Mouse (Mus musculus) testis, adult 2 months (tissue): ENCODE measurements at regions not wholly inside any gene's neighbourhood (a gene's known extent, or its start where the extent isn't known, plus 50 kb on each side); places are given as distances from the start of the nearest gene placed in this dataset.

ENCODE experiments used
- H3K27ac ChIP-seq: fragments of 200-500 bp; 2 replicates; pipeline ENCODE4 v1.5.1; 2012; ENCODE audit warnings: low read depth, low read length; ENCODE audit not compliant: control insufficient read depth, insufficient read depth
- H3K27me3 ChIP-seq: fragments of 200-500 bp; 2 replicates; pipeline ENCODE4 v1.6.1; 2012; ENCODE audit warnings: mild to moderate bottlenecking, low read length, moderate library complexity; ENCODE audit not compliant: control insufficient read depth, insufficient read depth
- H3K36me3 ChIP-seq: fragments of 200-500 bp; 2 replicates; pipeline ENCODE4 v1.6.1; 2012; ENCODE audit warnings: mild to moderate bottlenecking, low read length; ENCODE audit not compliant: control insufficient read depth, insufficient read depth
- H3K4me1 ChIP-seq: fragments of 200-500 bp; 2 replicates; pipeline ENCODE4 v1.6.1; 2012; ENCODE audit warnings: low read length; ENCODE audit not compliant: control insufficient read depth, insufficient read depth
- H3K4me3 ChIP-seq: fragments of 200-500 bp; 2 replicates; pipeline ENCODE4 v1.5.1; 2012; ENCODE audit warnings: low read depth, mild to moderate bottlenecking, low read length, moderate library complexity, mixed read lengths; ENCODE audit not compliant: control insufficient read depth
- CTCF ChIP-seq: fragments of 200-500 bp; IDR thresholded peaks from 2 replicates; pipeline ENCODE4 v1.5.1; 2012; ENCODE audit warnings: low read depth, mild to moderate bottlenecking, inconsistent platforms, low read length, moderate library complexity; ENCODE audit not compliant: control insufficient read depth, insufficient read depth, insufficient replicate concordance
- POLR2A ChIP-seq: fragments of 200-500 bp; IDR thresholded peaks from 2 replicates; pipeline ENCODE4 v1.6.1; 2012; ENCODE audit warnings: low read depth, mild to moderate bottlenecking, inconsistent platforms, low read length, moderate library complexity; ENCODE audit not compliant: control insufficient read depth

DNA sequence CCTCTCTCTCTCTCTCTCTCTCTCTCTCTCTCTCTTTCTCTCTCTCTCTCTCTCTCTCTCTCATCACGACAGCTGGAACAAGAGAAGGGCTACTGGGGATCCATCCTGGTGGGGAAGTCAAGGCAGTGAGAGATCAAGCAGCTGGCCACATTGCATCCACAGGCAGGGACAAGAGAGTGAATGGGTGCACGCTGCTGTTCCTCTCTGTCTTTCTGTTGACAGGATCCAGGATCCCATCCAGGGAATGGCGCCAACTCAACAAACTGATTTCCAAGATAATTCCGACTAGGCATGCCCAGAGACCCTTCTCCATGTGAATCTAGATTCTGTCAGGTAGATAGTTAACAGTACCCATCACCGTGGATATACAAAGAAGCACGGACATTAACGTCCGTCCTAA is 222.5 kb downstream of the Zfp326 start:
- H3K4me1 ChIP-seq, result no peaks in the 10 kb centered on the region
- TF ChIP-seq CTCF (no peak), POLR2A (no peak)
- no peak overlapping the region for H3K4me3 ChIP-seq
- H3K27me3 ChIP-seq, result no peaks in the 10 kb centered on the region
- no peak overlapping the region for H3K27ac ChIP-seq
- no peaks in the 10 kb centered on the region for H3K36me3 ChIP-seq

DNA sequence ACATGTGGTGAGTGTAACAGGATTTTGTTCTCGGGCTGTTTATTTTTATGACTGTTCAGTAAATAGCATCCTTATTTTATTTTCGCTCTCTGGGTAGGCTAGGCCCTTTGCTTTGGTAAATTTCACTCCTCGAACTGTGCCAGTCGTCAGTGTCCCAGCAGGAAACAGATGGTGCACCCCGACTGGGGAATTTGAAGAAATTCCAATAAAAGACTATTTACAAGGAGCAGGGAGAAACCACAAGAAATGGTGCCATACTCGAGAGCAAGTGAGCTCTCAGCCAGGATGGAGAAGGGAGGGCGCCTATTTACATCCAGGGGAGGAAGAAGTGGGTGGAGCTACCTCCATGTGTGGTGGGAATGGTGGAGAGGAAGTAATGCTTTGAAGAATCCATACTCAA is 213.0 kb downstream of the Zfp326 start:
- Histone ChIP-seq H3K36me3 (no peaks in the 10 kb centered on the region), H3K4me3 (no peak overlapping the region), H3K27ac (no peak overlapping the region), H3K4me1 (no peaks in the 10 kb centered on the region), H3K27me3 (no peaks in the 10 kb centered on the region)
- TF ChIP-seq CTCF (no peak), POLR2A (no peak)

DNA sequence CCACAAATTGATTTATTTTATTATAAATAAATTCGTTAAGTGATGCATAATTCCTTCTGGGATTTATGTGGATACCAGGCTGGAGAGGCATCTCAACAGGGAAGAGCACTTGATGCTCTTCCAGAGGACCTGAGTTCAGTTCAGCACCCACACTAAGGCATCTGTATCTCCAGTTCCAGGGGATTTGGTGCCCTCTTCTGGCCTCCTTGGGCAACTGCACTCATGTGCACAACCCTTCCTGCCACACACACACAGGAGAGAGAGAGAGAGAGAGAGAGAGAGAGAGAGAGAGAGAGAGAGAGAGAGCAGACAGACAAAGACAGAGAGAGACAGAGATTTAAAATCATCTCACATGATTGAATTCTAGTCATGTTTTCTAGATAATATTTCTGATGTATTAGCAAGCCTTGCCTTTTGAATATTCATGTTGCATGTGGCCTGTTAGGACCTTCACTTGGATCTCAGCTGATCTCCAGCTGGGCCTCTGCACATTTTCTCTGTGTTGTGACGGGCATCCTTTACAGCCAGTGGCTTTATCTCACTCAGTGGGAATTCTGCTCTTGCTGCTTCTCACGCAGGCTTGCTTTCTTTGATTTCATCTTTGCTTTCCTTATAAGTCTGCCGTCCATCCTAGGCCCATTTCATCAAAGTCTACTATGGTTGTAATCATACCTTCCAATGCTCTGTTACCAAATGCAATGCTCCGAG is 212.3 kb downstream of the Zfp326 start:
- Histone ChIP-seq H3K36me3 (no peaks in the 10 kb centered on the region), H3K4me1 (no peaks in the 10 kb centered on the region)

DNA sequence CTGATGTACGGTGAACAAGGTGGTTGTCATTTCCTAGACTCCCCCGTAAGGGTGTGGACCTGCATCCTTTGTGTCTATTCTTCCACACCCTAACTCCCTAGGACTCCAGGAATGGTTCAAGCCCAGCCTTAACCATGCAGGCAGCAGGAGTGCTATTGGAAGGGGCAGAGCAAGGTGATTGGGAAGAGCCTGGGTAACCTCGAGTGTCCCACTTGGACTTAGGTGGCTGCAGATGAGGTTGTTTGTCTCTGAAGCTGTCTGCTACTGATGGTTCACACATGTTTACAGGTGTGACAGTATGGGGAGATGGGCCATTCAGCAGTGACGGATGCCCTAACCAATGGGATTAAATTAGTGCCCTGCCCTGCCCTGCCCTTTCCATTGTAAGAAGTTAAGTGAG is 207.4 kb downstream of the Zfp326 start:
- no peaks in the 10 kb centered on the region for H3K36me3 ChIP-seq
- TF ChIP-seq CTCF (no peak), POLR2A (no peak)
- no peak overlapping the region for H3K4me3 ChIP-seq
- H3K27ac ChIP-seq, result no peak overlapping the region
- no peaks in the 10 kb centered on the region for H3K27me3 ChIP-seq
- H3K4me1 ChIP-seq, result no peaks in the 10 kb centered on the region

More for the DNA sequence above, 212.3 kb downstream of the Zfp326 start:
- Histone ChIP-seq H3K4me3 (no peak overlapping the region), H3K27me3 (no peaks in the 10 kb centered on the region), H3K27ac (no peak overlapping the region)
- TF ChIP-seq POLR2A (no peak), CTCF (peak; percentile 62; the same call in 1 of the 2 replicates)

DNA sequence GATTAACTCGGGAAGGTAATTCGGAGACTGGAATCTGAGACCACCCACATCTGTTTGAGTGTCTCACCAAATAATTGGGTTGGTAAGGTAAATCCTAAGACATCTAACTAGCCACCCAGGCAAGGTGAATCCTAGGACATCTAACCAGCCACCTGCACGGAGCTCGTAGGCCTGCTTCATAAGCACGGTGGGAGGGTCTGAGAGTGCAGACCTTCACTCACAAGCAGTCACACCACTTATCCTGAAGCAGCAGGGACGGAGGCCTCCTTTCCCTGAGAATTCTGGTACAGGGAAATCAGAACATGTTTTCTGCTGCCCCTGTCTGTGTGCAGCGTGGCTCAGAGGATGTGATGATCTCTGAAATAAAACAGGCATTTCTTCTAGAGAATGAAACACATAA is 206.5 kb downstream of the Zfp326 start:
- Histone ChIP-seq H3K27me3 (no peaks in the 10 kb centered on the region), H3K4me1 (no peaks in the 10 kb centered on the region), H3K4me3 (no peak overlapping the region), H3K27ac (no peak overlapping the region), H3K36me3 (no peaks in the 10 kb centered on the region)
- TF ChIP-seq CTCF, result no peak
- no peak for TF ChIP-seq POLR2A

DNA sequence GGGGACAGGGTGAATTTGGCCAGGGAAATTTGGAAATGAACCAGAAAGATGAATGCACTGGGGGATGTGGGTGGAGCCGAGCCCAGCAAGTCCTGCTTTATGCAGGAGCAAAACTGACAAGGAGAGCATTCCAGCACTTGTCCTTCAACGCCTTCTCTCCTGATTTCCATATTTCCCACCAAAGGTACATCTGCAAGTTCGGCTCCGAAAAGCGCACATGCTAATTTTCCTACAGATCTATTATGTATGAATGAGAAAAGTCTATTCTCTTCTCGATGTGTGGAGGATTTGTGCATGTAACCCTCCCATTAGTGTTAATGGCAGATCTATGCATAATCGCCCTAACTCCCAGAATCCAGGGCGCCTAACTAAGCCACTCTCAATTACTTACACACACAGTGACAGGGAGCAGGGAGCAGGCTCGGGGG is 190.8 kb downstream of the Zfp326 start:
- H3K4me1 ChIP-seq, result no peaks in the 10 kb centered on the region

DNA sequence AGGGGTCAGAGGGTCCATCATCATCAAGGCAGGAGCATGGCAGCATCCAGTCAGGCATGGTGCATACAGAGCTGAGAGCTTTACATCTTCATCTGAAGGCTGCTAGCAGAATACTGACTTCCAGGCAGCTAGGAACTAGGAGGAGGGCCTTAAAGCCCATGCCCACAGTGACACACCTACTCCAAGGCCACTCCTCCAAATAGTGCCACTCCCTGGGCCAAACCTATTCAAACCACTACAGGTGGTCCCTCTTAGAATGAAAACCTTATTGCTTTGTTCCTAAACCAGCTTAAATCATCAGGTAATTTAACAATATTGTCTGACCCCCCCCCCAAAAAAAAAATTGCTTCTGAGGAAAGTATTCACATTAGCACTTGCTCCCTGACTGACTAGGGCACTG is 190.3 kb downstream of the Zfp326 start:
- H3K27me3 ChIP-seq, result no peaks in the 10 kb centered on the region
- H3K4me3 ChIP-seq, result no peak overlapping the region
- TF ChIP-seq POLR2A (no peak), CTCF (no peak)
- H3K27ac ChIP-seq, result no peak overlapping the region
- no peaks in the 10 kb centered on the region for H3K4me1 ChIP-seq
- no peaks in the 10 kb centered on the region for H3K36me3 ChIP-seq

More for the DNA sequence above, 190.8 kb downstream of the Zfp326 start:
- H3K4me3 ChIP-seq, result no peak overlapping the region
- H3K36me3 ChIP-seq, result no peaks in the 10 kb centered on the region
- H3K27me3 ChIP-seq, result no peaks in the 10 kb centered on the region
- TF ChIP-seq POLR2A, result no peak
- no peak for TF ChIP-seq CTCF
- no peak overlapping the region for H3K27ac ChIP-seq
